Mouse (Mus musculus) T-helper 1 cell (primary cell): ENCODE measurements around the gene Krtap13-1.
"Not testable (repeated sequence)": the region's sequence is repeated elsewhere in the genome, so short reads cannot be mapped to it uniquely, and the experiment has no call there.

Source experiments
- in situ Hi-C: fragments of 300-600 bp; cut with MboI, MseI; formaldehyde crosslinking; loops from one replicate; pipeline ENCODE4 v1.15.1; 2025; ENCODE audit warnings: high pct_unique_total_duplicates

Gene Krtap13-1

DNA sequence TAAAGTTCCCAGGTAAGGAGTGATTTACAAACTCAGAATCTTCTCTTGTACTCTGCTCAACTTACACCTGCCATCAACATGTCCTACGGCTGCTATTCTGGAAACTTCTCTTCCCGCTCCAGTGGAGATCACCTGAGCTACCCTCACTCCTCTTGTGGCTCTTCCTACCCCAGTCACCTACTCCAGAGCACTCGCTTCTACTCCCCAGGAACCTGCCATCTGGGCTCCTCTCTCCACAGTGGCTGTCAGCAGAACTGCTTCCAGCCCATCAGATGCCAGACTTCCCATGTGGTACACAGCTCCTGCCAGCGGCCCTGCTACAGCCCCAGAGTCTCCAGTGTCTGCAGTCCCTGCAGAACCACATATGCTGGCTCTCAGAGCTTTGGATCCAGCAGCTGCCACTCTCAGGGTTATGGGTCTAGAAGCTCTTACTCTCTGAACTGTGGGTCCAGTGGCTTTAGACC is at the start of gene Krtap13-1:
TSS of gene Krtap13-1 (plus strand) at position 51 of the 464 bp plus-strand sequence.
- in situ Hi-C loops: no loop called here

- in situ Hi-C loops: no loop called here
Observed at GRCm38 (mm10) chr16:88679099-88679498, 49.6 kb upstream of the Krtap13-1 start.

GRCm38 (mm10) chr16:88681282-88681681 is 47.4 kb upstream of the Krtap13-1 start:
- in situ Hi-C loops: loop anchor here (10.0 kb wide), 1 partner anchor 376 kb away; no protein-coding TSS in a partner anchor

DNA sequence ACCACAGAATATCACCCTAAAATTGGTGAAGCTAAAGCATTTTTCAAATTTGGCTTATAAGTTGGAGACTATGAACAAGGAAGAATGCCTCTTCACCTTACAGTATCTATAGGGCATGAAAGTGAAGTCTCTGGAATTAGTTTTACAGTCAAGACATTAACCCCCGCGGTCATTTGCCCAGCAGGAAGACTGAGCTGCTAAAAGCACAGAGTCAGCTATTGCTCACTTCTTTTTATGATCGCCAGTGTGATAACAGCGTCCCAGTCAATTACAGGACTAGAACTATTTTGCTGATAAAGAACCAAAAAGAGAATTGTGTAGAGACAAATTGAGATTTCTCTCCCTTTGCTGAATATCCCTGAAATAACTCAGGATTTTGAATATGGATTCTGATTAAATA is 32.4 kb upstream of the Krtap13-1 start:
- in situ Hi-C loops: no loop called here

DNA sequence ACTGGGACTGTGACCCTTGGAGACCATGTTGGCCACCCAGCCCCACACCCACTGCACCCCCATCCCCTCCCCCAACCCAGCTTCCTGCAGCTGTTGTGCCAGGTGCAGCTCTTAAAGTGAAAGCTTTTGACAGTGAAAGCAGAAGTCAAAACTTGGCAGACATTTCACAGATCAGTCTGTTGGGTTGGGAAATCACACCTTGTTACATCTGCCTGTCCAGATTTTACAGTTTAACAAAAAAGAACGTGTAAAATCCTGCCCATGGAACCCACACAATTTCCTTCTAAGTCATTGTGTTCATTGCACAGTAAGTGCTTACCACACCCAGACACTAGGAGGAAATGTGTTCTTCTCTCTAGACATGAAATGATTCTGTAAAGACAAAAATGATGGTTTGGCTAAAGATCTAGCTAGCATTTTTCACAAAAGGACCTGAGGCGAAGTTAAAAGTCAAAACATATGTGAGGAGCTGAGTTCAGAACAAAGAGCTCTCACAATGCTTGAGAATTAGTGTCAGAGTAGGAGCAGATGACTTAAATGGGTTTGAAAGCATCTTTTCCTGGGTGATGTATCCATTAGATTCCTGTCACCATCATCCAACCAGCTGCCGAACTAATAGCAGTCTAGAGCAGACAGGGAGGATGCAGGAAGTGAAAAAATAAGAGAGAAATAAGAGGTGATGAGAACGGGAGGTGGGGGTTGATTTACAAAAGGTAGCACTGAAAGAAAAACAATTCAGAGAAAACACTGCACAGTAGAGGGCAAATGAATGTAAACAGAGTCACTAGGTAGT is 27.4 kb upstream of the Krtap13-1 start:
- in situ Hi-C loops: no loop called here

GRCm38 (mm10) chr16:88707496-88708012 is 21.1 kb upstream of the Krtap13-1 start, which contains the start of gene 2310061N02Rik:
Gene 2310061N02Rik (minus strand): TSS chr16:88707962.
- in situ Hi-C loops: no loop called here

DNA sequence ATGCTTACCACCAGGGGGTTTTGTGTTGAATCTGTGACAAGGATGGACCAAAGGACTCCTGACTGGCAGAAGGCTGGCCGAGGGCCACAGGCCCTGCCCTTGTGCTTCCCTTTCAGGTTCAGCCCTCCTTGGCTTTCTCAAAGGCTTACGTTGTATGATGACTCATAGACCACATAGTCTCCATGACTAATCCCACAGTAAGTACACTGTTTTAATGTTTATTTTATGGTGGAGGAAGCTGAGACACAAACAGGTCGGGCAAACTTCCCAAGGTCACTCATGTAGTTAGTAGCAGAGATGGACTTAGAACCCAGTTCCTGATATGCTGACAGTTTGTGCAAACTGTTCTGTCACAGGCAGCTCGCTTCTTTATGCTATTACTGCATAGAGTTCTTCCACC is 17.9 kb upstream of the Krtap13-1 start:
- in situ Hi-C loops: no loop called here

DNA sequence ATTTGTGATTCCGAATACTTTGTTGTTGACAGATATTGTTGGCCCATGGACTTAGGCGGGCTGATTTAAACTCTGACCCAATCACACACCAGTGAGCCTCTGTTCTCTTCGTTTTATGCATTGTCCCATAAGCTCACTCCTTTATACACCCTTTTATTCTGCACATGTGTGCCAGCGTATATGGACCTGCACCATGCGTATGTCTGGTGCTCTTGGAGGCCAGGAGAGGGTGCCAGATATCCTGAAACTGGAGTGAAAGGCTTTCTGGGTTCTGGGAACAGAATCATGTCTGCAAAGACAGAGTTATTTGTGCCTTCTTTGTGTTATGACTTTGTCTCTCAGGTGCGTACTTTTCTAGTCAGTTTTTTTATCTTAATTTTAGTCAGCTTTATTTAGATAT is 17.4 kb upstream of the Krtap13-1 start:
- in situ Hi-C loops: no loop called here

DNA sequence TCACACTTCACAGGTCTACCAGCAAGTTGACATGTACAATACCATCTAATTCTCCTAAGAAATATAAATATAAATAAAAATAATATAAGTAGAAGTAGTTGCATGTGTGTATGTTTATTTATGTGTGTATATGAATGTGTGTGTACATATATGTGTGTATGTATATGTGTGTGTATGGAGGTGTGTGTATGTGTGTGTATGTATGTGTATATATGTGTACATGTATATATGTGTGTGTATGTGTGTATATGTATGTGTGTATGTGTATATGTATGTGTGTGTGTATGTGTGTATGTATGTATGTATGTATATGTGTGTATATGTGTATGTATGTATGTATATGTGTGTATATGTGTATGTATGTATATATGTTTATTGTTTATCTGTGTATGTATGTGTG is 12.1 kb upstream of the Krtap13-1 start:
- in situ Hi-C loops: no loop called here

- in situ Hi-C loops: no loop called here
Observed at GRCm38 (mm10) chr16:88720031-88720430, 8.6 kb upstream of the Krtap13-1 start.

DNA sequence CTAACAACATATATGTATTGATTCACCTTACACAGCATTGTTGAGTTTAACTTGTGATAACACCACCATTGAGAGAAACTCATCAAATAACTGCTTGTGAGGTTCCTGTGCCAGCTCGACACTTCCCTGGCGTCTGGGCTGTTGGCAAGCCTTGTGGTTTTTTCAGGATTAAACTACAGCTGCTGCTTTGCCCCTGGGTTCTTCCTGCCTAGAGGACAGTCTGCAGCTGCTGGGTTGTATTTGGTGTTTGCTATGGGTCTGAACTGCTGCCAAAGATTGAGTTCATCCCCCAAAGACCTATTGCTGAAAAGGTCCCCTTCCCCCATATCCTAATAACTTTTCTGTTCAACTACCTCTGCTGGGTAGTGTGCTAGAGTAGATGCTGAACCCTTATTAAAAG is 6.7 kb downstream of the Krtap13-1 start:
- in situ Hi-C loops: no loop called here

GRCm38 (mm10) chr16:88744750-88745340 is 16.2 kb downstream of the Krtap13-1 start:
- in situ Hi-C loops: no loop called here

GRCm38 (mm10) chr16:88747943-88748342 is 19.3 kb downstream of the Krtap13-1 start:
- in situ Hi-C loops: no loop called here

DNA sequence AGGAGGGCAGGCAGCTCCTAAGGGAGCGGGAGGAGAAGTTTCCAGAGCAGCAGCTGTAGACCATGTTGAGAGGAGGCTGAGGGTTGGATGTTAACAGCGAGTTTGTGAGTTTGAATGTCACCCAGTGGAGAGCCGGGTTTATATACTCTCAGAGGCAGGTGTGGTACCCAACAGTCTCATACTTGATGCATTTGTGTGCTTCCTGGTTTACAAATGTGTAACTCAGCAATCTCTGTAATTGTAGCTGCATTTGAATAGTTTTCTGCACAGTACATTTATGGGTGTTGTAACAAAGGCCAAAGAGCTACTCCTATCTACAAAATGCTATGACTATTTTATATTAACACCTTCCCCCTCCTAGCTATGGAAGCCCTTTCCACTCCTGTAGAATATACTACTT is 22.9 kb downstream of the Krtap13-1 start, which contains the start of gene Krtap13:
TSS of gene Krtap13 (minus strand) at position 101 of the 400 bp plus-strand sequence.
- in situ Hi-C loops: not testable (repeated sequence)

GRCm38 (mm10) chr16:88758547-88758946 is 29.9 kb downstream of the Krtap13-1 start, which contains the start of gene 2310034C09Rik:
Gene 2310034C09Rik (plus strand): TSS chr16:88758847.
- in situ Hi-C loops: not testable (repeated sequence)

DNA sequence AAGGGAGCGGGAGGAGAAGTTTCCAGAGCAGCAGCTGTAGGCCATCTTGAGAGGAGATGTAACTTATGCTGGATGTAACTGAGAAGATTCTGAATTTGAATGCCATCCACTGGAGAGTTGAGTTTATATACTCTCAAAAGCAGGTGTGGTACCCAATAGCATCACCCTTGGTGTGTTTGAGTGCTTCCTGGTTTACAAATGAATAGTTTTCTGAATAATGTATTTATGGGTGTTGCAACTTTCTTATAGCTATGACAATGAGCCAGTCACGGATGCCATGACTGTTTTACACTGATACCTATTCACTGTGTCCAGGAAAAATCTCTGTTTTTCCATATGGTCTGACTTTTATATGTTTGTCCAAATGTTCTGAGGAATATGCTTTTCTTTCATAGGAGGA is 45.4 kb downstream of the Krtap13-1 start, which contains the start of gene 2310057N15Rik:
TSS of gene 2310057N15Rik (minus strand) at position 101 of the 400 bp plus-strand sequence.
- in situ Hi-C loops: no loop called here

- in situ Hi-C loops: no loop called here
Observed at GRCm38 (mm10) chr16:88777596-88777995, 48.9 kb downstream of the Krtap13-1 start, which contains the start of gene Gm5965. Gene Gm5965 (plus strand): TSS chr16:88777896.
